Mouse (Mus musculus) gastrocnemius, postnatal 14 days (tissue): ENCODE measurements at regions not wholly inside any gene's neighbourhood (a gene's known extent, or its start where the extent isn't known, plus 50 kb on each side); places are given as distances from the start of the nearest gene placed in this dataset.

Experiments used
- DNase-seq: peaks from one replicate; pipeline ENCODE4 v3.0.0; 2021; ENCODE audit warnings: mixed read lengths
- intact Hi-C: fragments of 180-260 bp; cut with DNase I; formaldehyde crosslinking; loops from one replicate; pipeline ENCODE4 v1.15.1; 2025; ENCODE audit warnings: low total_unique reads

DNA sequence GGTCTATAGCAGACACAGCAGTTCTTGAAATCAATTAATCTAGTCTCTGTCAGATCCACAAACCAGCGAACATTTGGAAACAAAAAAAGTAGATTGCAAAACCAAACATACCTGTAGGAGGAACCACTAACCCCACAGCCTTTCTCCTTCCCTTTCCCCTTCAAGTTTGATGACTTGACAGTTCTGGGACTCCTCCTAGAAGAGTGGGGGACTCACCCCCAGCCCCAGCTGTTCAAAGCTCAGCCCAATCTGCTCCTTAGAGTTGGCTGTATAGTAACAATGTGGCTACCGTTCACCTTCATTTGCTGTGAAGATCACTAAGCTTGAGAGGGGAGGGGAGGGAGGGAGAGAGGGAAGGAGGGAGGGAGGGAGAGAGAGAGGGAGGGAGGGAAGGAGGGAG, 259.3 kb downstream of the Gm11361 start:
- DNase-seq, result no peak
- intact Hi-C loops, result no loop called here

DNA sequence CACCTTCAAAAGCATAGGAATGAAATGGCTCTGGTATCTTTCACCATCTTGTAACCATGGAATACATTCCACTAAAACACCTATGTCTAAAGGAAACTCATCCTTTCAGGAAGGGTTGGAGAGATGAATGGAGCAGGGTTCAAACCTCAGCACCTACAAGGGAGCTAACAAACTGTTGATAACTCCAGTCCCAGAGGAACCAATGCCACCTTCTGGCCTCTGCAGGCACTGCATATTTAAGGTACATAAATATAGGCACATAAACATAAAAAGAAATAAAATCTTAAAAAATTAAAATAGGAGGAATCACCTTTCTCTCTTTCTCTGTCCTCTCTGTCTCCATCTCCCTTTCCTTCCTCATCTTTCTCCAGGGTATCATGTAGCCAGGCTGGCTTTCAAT, 256.9 kb downstream of the Gm11361 start:
- intact Hi-C loops, result no loop called here

GRCm38 (mm10) chr13:28513336-28513735, 256.0 kb downstream of the Gm11361 start:
- DNase-seq, result no peak
- intact Hi-C loops, result no loop called here

More for the DNA sequence above, 256.9 kb downstream of the Gm11361 start:
- DNase-seq, result no peak

GRCm38 (mm10) chr13:28512573-28513334, 255.4 kb downstream of the Gm11361 start:
- intact Hi-C loops, result no loop called here
- peak; percentile 18 for DNase-seq

- intact Hi-C loops, result no loop called here
- no peak for DNase-seq
Observed at GRCm38 (mm10) chr13:28508184-28508583, 250.9 kb downstream of the Gm11361 start.

GRCm38 (mm10) chr13:28507783-28508182, 250.5 kb downstream of the Gm11361 start:
- intact Hi-C loops, result no loop called here
- DNase-seq, result no peak

DNA sequence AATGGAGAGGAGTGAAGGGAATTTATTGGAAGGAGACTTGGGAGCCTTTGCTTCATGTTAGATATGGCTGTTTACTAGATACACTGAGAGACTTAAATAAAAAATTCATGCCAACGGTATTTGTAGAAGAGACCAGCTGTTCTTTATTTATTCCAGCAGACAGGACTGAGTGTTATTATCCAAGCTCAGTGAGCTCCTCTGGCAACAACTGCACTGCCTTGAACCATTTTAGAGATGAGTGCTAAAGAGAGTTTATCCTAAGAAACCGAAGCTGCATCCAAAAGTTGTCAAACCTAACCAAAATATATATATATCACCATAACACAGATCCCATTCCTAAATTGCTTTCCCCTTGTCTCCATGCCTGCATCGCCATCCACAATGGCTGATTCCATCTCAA, 247.0 kb downstream of the Gm11361 start:
- DNase-seq, result no peak
- intact Hi-C loops, result no loop called here

- DNase-seq, result peak; percentile 26
- intact Hi-C loops, result no loop called here
Observed at GRCm38 (mm10) chr13:28502171-28502570, 244.8 kb downstream of the Gm11361 start.

GRCm38 (mm10) chr13:28500697-28501096, 243.4 kb downstream of the Gm11361 start:
- DNase-seq, result no peak
- intact Hi-C loops, result no loop called here

DNA sequence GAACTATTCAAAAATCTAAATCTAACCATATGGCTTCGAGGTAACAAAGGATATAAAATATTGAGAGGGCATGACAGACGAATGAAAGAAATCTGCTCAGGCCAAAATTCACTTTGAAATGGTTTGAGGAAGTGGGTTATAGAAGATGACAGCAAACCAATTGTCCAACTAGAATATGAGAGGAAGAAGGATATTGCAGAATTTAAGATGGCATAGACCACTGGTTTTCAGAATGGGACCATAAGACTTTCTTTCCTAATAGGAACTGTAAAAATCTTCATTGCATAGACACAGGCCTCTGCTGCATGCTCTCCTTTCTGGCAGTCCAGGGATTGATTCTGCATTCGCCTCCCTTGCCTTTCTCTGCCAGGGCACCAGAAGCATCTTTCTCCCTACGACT, 240.2 kb downstream of the Gm11361 start:
- no peak for DNase-seq
- intact Hi-C loops, result no loop called here

GRCm38 (mm10) chr13:28492015-28492414, 234.7 kb downstream of the Gm11361 start:
- no peak for DNase-seq
- intact Hi-C loops, result no loop called here

DNA sequence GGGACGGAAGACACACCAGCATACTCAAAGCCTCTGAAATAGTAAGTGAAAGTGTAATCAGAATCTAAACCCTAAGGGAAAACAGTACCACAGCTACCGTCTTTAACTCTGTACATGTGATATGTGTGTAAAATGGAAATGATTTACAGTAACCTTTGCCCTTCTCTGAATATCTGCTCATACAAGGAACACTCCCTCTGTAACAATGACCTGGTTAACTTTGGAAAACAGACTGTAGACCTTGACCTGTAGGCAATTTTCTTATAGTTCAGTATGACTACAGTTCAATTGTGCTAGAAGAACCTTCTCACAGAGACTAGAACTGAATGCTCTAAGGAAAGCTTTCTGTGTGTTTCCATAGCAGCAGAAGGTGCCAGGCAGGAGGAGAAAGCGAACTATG, 226.4 kb downstream of the Gm11361 start:
- intact Hi-C loops, result no loop called here

GRCm38 (mm10) chr13:28481224-28481965, 224.1 kb downstream of the Gm11361 start:
- intact Hi-C loops, result no loop called here
- no peak for DNase-seq

More for the DNA sequence above, 226.4 kb downstream of the Gm11361 start:
- no peak for DNase-seq

DNA sequence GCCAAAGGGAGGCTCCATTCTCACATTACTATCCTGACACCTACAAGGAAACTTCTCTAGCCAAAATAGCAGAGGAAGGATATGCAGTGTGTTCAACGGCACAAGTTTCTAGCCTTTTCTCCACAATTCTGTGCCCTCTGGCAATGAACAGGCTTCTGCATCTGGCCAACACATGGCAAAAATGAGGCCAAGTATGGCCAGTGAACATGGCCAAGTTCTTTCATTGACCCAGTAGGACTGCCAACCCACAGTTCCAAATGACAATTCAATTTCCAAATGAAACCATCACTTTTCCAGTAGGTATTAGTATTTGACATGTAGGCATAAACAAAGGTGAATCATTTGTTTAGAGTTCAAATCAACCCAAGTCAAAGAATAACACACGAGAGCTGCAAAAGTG, 208.8 kb downstream of the Gm11361 start:
- intact Hi-C loops, result no loop called here

GRCm38 (mm10) chr13:28465187-28465880, 208.0 kb downstream of the Gm11361 start:
- intact Hi-C loops, result no loop called here
- DNase-seq, result no peak

More for the DNA sequence above, 208.8 kb downstream of the Gm11361 start:
- DNase-seq, result no peak

- intact Hi-C loops, result no loop called here
- DNase-seq, result no peak
Observed at GRCm38 (mm10) chr13:28461281-28461680, 204.0 kb downstream of the Gm11361 start.

DNA sequence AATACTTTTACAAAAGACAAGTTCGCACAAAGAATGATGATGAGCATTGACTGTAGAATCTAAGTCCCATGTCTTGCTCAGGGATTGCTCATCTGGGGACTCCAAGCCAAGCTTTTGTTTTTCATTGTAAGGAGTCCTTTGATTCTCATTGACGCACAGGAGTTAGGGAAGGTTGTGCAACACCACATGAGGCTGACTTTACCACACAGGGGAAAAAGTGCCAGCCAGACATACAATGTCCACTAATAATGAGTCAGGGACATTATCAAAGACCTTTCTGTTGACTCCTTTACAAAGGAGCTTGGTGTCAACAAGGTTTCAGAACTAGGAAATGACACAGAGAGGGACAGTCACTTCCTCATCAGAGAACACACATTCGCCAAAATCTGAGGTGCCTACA, 200.1 kb downstream of the Gm11361 start:
- intact Hi-C loops, result no loop called here

DNA sequence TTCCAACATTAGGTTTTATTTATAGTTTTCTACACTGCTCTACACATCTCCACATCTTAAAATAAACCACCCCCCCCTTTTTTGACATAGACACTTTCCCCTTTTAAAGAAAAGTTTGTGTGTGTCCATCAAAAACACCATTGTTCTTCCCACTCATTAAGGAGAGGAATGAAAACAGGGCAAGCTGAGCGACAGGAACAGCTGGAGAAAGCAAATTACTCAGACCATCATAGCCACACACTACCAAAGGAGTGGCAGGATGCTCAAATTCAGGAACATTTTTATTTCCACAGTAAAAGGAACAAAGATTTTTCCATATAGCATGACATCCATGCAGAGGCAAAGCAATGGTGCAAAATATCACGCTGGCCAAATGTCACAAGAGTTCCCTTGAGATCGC, 198.6 kb downstream of the Gm11361 start:
- intact Hi-C loops, result no loop called here
- DNase-seq, result no peak

More for the DNA sequence above, 200.1 kb downstream of the Gm11361 start:
- DNase-seq, result no peak

DNA sequence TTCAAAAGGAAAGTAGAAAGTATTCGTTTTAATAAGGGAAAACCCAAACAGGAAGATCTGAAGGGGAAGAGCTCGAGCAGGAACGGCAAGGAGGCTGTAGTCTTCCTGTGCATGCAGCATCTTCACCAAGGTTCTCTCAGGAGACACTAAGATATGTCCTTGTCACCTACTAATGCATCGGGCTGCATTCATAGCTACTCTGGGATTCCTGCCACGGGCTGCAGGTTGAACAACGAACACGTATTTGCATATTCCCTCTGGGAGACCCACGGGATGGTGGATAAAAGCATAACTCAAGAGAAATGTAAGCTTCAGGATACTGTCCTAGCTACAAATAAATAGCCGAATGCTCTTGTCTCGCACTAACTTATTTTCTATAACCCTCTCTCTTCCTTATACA, 197.7 kb downstream of the Gm11361 start:
- no peak for DNase-seq
- intact Hi-C loops, result no loop called here

- DNase-seq, result no peak
- intact Hi-C loops, result no loop called here
Observed at GRCm38 (mm10) chr13:28450699-28451445, 193.5 kb downstream of the Gm11361 start.
